Mouse (Mus musculus) kidney, postnatal 0 days (tissue): ENCODE results near the gene Ncbp3. TPM values are rescaled to one million over a fixed set of nuclear protein-coding genes. Genes with fewer than 3 reads are reported as not detected.

Experiments
- ATAC-seq: fragments of 200-750 bp; cut with Nextera tagmentation; replicated peaks from 2 replicates; pipeline ENCODE4 v1.8.0; 2017; ENCODE audit warnings: low read depth, moderate number of reproducible peaks, moderate TSS enrichment, moderate library complexity; ENCODE audit not compliant: low FRiP score
- DNase-seq: peaks from one replicate; pipeline ENCODE4 v3.0.0-alpha.2; 2016; ENCODE audit warnings: low spot score
- H3K27ac ChIP-seq: fragments of 300-500 bp; sonication (generic); 2 replicates; pipeline ENCODE4 v1.5.1; 2014; ENCODE audit warnings: mild to moderate bottlenecking
- H3K27me3 ChIP-seq: fragments of 300-500 bp; sonication (generic); 2 replicates; pipeline ENCODE4 v1.6.1; 2014; ENCODE audit warnings: low read length, mixed read lengths; ENCODE audit not compliant: insufficient read depth
- H3K36me3 ChIP-seq: fragments of 300-500 bp; sonication (generic); 2 replicates; pipeline ENCODE4 v1.6.1; 2014; ENCODE audit warnings: low read length, mixed read lengths; ENCODE audit not compliant: insufficient read depth
- H3K4me1 ChIP-seq: fragments of 300-500 bp; sonication (generic); replicated peaks from 2 replicates; pipeline ENCODE4 v1.6.1; 2014; ENCODE audit warnings: antibody characterized with exemption, low read length, mixed read lengths; ENCODE audit not compliant: insufficient read depth
- H3K4me2 ChIP-seq: fragments of 300-500 bp; sonication (generic); 2 replicates; pipeline ENCODE4 v1.6.1; 2014; ENCODE audit warnings: mild to moderate bottlenecking, low read length, moderate library complexity, mixed read lengths
- H3K4me3 ChIP-seq: fragments of 300-500 bp; sonication (generic); replicated peaks from 2 replicates; pipeline ENCODE4 v1.5.1; 2014; ENCODE audit warnings: low read depth, low read length
- H3K9ac ChIP-seq: fragments of 300-500 bp; sonication (generic); 2 replicates; pipeline ENCODE4 v1.6.1; 2014; ENCODE audit warnings: low read depth, low read length
- H3K9me3 ChIP-seq: fragments of 300-500 bp; sonication (generic); replicated peaks from 2 replicates; pipeline ENCODE4 v1.6.1; 2016; ENCODE audit warnings: low read length, inconsistent platforms, mixed read lengths
- CTCF ChIP-seq: IDR thresholded peaks from 2 replicates; pipeline ENCODE4 v1.5.1; 2016; ENCODE audit warnings: antibody characterized with exemption, low read depth, mild to moderate bottlenecking, moderate library complexity
- WGBS: fragments of 180-500 bp; shearing (Covaris S2); extraction: QIAGEN DNeasy Blood & Tissue Kit; methylation state at CpG from one replicate; pipeline ENCODE4 v1.1.7; 2014; 5-methylcytosine and 5-hydroxymethylcytosine counted together
- polyA plus RNA-seq: library from polyadenylated mRNA; unstranded; fragments of >200 nt; fragmentation: Nextera tagmentation; extraction: Ambion mirVana; gene quantifications from 2 replicates; pipeline ENCODE4 v1.2.1, GENCODE M21; 2015

Gene Ncbp3
- polyA plus RNA-seq, 1 experiment from 2014 or later = 6.2 TPM

GRCm38 (mm10) chr11:73008826-73009225 lies 38.8 kb upstream of the Ncbp3 start:
- Histone ChIP-seq H3K36me3 (no peaks in the 10 kb centered on the region), H3K27me3 (no peaks in the 10 kb centered on the region), H3K9me3 (no peaks in the 10 kb centered on the region), H3K4me3 (no peak overlapping the region), H3K27ac (no peak overlapping the region), H3K9ac (no peak overlapping the region), H3K4me2 (no peak overlapping the region), H3K4me1 (no peaks in the 10 kb centered on the region)
- ATAC-seq (no peak), DNase-seq (no peak)
- 63% methylated on average over 2 of the region's 2 CpGs for WGBS
- TF ChIP-seq CTCF = no peak

- Histone ChIP-seq H3K9me3 (no peaks in the 10 kb centered on the region), H3K4me3 (no peak overlapping the region), H3K9ac (no peak overlapping the region), H3K27me3 (no peaks in the 10 kb centered on the region), H3K27ac (no peak overlapping the region), H3K36me3 (no peaks in the 10 kb centered on the region), H3K4me1 (no peaks in the 10 kb centered on the region), H3K4me2 (no peak overlapping the region)
- ATAC-seq = no peak
- no peak for TF ChIP-seq CTCF
- 62% methylated on average over 13 of the region's 13 CpGs for WGBS
- no peak for DNase-seq
Observed at GRCm38 (mm10) chr11:73009531-73010274, 37.9 kb upstream of the Ncbp3 start.

- H3K9ac ChIP-seq = no peak overlapping the region
- H3K27ac ChIP-seq = no peak overlapping the region
- no peak overlapping the region for H3K4me2 ChIP-seq
- no peaks in the 10 kb centered on the region; the same call in 1 of the 2 replicates for H3K27me3 ChIP-seq
- 0 out of 2 replicates have a peak, but pooled peaks cover 5% of the 10 kb centered on the region for H3K4me1 ChIP-seq
- ATAC-seq (no peak), DNase-seq (no peak)
- H3K36me3 ChIP-seq = no peaks in the 10 kb centered on the region
- H3K4me3 ChIP-seq = no peak overlapping the region
- TF ChIP-seq CTCF = no peak
- H3K9me3 ChIP-seq = no peaks in the 10 kb centered on the region
- 66% methylated on average over 5 of the region's 5 CpGs for WGBS
Observed at GRCm38 (mm10) chr11:73013981-73014380, 33.6 kb upstream of the Ncbp3 start.

DNA sequence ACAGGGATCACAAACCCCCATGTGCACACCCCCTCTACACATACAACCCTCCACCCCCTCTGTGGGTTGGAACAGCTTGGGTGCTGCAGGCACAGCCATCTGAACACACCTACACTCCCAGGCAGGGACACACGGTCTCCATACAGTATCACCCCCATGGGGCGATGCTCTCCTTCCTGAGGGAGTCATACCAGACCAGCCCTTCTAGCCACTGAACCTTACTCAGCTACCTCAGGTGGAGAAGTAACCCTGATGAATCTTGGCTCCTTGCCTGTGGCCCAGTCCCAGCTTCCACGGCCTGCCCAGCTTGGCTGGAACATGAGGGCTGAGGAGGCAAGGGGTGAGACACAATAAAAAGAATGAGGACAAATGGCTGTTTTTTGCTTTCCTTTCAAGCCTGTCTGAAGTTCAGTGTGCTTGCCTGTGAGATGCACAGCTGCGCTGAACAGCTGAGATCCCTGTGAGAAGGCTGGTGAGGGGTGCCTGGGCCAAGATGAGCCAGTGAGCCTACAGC lies 32.7 kb upstream of the Ncbp3 start:
- H3K9me3 ChIP-seq = no peaks in the 10 kb centered on the region
- no peaks in the 10 kb centered on the region; the same call in 1 of the 2 replicates for H3K27me3 ChIP-seq
- DNase-seq (no peak), ATAC-seq (no peak)
- H3K9ac ChIP-seq = no peak overlapping the region
- 76% methylated on average over 4 of the region's 4 CpGs for WGBS
- no peaks in the 10 kb centered on the region for H3K36me3 ChIP-seq
- H3K4me1 ChIP-seq = peaks cover 13% of the 10 kb centered on the region; the same call in 1 of the 2 replicates
- no peak overlapping the region for H3K4me3 ChIP-seq
- TF ChIP-seq CTCF = no peak
- H3K27ac ChIP-seq = no peak overlapping the region
- H3K4me2 ChIP-seq = no peak overlapping the region

DNA sequence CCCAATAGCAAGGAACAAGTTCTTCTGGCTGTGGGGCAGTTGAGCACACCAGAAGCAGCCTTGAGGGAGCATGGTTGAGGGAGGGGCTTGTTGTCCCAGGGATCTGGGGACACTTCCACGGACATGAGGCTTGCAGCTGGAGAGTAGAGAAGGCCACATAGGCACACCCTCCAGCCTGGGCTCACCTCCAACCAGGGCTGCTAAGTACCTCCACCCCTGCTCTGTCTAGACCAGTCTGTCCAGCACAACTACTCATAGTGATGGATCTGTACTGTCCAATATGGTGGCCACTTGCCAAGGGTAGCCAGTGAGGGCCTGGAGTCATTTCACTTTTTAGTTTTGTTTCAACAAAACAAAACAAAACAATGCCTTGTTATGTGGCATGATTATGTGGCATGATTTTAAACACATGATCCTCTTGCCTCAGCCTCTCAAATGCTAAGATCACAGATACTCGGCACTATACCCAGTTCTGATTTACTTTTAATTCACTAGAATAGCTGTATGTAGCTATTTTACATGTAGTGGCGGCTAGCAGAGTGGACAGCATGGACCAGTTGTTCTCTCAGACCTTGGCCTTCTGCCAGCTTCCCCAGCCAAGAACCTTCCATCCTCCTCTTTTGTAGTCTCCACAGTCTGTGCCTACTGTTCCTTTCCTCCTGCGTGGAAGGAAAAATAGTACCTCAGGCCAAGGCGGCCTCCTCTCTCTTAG lies 32.0 kb upstream of the Ncbp3 start:
- 59% methylated on average over 5 of the region's 5 CpGs for WGBS
- DNase-seq (no peak), ATAC-seq (no peak)
- no peak overlapping the region for H3K27ac ChIP-seq
- no peak for TF ChIP-seq CTCF
- no peaks in the 10 kb centered on the region; the same call in 1 of the 2 replicates for H3K27me3 ChIP-seq
- H3K4me2 ChIP-seq = no peak overlapping the region
- no peaks in the 10 kb centered on the region for H3K36me3 ChIP-seq
- no peak overlapping the region for H3K9ac ChIP-seq
- H3K4me3 ChIP-seq = no peak overlapping the region
- peaks cover 13% of the 10 kb centered on the region; the same call in 1 of the 2 replicates for H3K4me1 ChIP-seq
- H3K9me3 ChIP-seq = no peaks in the 10 kb centered on the region

DNA sequence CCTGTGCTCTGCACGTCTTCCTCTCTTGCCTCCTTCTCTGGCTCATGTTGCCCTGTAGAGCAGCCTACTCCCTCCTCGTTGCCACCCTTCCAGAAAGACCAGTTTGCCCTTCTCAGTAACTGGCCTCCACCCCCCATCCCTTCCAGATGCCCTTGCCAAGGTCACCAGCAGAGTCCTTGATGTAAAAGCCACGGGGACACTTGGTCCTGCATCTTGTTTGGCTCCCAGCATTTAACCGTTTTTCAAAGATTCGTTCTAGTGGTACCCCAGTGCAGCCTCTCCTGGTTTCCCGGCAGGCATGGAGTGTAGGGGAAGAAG lies 31.5 kb upstream of the Ncbp3 start:
- Histone ChIP-seq H3K9me3 (no peaks in the 10 kb centered on the region), H3K27me3 (no peaks in the 10 kb centered on the region; the same call in 1 of the 2 replicates), H3K9ac (no peak overlapping the region), H3K4me3 (no peak overlapping the region), H3K4me1 (peaks cover 13% of the 10 kb centered on the region; the same call in 1 of the 2 replicates), H3K4me2 (no peak overlapping the region), H3K36me3 (no peaks in the 10 kb centered on the region), H3K27ac (no peak overlapping the region)
- ATAC-seq (no peak), DNase-seq (no peak)
- no peak for TF ChIP-seq CTCF
- WGBS = 75% methylated on average over 6 of the region's 6 CpGs
